Mouse (Mus musculus): ENCODE data around the gene Yaf2. TPM values are rescaled to one million over a fixed set of nuclear protein-coding genes. Genes with fewer than 3 reads are reported as not detected.
"Not testable (repeated sequence)": the region's sequence is repeated elsewhere in the genome, so short reads cannot be mapped to it uniquely, and the experiment has no call there.

Gene Yaf2
- polyA plus RNA-seq, 1 experiment from 2014 or later = 74.8 TPM

DNA sequence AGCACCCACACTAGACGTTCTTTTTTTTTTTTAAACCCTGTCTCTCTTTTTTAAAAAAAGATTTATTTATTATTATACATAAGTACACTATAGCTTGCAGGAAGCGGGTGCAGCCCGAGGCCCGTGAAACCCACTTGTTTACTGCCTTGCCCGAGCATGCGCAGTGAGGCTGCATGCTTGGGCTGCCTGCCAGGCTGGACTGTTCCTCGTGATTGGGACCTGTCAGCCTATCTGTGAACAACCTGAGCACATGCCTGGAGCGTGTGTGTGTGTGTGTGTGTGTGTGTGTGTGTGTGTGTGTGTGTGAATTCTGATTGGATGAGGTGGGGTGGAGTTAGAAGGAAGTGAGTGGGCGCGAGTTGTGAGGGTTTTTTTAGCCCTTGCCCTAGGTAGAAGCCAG lies 100.3 kb downstream of the Yaf2 start:
- not testable (repeated sequence) for H3K9ac ChIP-seq

More for the DNA sequence above, 100.3 kb downstream of the Yaf2 start:
- not testable (repeated sequence) for H3K9me3 ChIP-seq; H3K4me3 ChIP-seq (replicated peaks); H3K36me3 ChIP-seq; H3K27ac ChIP-seq; H3K4me1 ChIP-seq; ATAC-seq (ENCODE audit: insufficient read depth, low FRiP score, low read depth); H3K4me2 ChIP-seq; H3K27me3 ChIP-seq (replicated peaks)
- 91% methylated on average over 10 of the region's 10 CpGs for WGBS

Other genes with a start within 250 kb of the Yaf2 start
- 11.1 and 11.7 TPM in 2 replicates for gene Gxylt1, start 61.8 kb downstream of the Yaf2 start, polyA plus RNA-seq (2015; fragmentation: Nextera tagmentation; extraction: Ambion mirVana)
- gene Zcrb1, start 61.4 kb upstream of the Yaf2 start, polyA plus RNA-seq (2015; fragmentation: Nextera tagmentation; extraction: Ambion mirVana) = 122 and 123 TPM in 2 replicates
- gene Pphln1, start 61.4 kb upstream of the Yaf2 start, polyA plus RNA-seq (2015; fragmentation: Nextera tagmentation; extraction: Ambion mirVana) = 41.4 and 41.9 TPM in 2 replicates

All from stomach, embryonic 15.5 days (tissue).